Mouse (Mus musculus): ENCODE measurements around the gene Sgms1.

The Sgms1 gene

GRCm38 (mm10) chr19:32210450-32211292 lies 178.8 kb downstream of the Sgms1 start:
- peak; percentile 85 for DNase-seq (ENCODE audit: low read depth)

- no peak for DNase-seq (ENCODE audit: low read depth)
Measured at GRCm38 (mm10) chr19:32210099-32210449, 179.4 kb downstream of the Sgms1 start.

DNA sequence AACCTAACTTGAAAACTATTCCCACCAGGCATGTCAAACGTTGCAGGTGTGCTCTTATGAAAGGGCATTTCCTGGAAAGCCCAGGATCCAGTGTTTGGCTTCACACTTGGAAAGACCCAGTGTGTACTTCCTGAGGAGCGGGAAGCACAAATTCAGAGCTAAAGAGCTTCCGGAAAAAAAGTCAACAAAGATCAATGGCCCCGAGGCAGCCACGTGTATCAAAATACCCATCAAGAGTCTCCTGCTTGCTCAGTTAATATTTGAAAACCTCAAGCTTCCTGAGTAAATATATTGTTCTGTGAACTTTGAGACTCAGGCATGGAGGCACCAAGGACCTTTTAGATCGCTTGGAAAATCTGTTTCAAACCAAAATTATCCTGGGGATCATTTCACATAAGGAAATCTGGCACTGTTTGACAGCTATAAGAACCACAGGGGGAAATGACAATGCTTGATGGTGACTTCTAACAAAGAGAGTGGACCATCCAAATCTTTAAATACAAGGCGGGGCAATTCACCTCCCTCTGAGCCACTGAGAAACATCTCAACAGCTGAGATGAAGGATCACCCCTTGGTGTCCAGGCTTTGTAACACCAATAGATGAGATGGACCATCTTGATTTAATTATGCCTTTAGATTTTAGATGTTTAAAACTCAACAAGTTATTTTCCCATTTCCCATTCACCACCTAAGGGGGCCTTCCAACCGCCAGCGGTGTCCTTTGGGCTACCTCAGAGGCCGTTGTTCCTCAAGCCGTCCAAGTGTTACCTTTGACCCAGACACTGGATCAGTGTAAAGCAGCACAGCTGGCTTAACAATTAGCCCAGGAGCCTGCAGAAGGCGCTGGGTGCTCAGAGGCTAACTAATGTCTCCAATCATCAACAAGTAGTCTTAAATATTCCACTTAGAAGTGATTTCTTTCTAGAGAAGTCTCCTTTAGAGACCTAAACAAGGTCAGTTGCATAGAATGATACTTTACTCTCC lies 187.1 kb downstream of the Sgms1 start:
- DNase-seq (ENCODE audit: low read depth) = no peak

- DNase-seq (ENCODE audit: low read depth) = no peak
Measured at GRCm38 (mm10) chr19:32199861-32200574, 189.5 kb downstream of the Sgms1 start.

GRCm38 (mm10) chr19:32199133-32199532 lies 190.4 kb downstream of the Sgms1 start:
- no peak for DNase-seq (ENCODE audit: low read depth)

GRCm38 (mm10) chr19:32198494-32199106 lies 190.9 kb downstream of the Sgms1 start:
- DNase-seq (ENCODE audit: low read depth) = no peak

GRCm38 (mm10) chr19:32196976-32197819 lies 192.3 kb downstream of the Sgms1 start:
- no peak for DNase-seq (ENCODE audit: low read depth)

DNA sequence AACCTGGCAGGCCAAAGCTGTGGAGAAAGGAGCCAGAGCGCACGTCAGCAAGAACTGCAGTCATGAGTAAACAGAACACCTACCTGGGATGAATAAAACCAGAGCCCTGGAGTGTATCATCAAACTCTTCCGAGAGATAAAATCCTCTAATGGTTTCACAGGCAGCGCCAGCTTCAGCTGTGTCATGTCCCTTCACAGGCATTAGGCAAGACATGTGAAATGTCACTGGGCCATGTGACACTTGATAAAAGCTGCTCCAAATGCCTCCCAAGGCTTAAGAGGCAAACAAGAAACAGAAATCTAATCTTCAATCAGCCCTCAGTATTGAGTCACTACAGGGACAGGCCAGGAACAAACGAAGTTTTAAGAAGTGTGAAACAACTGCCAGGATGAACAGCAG lies 193.3 kb downstream of the Sgms1 start:
- DNase-seq (ENCODE audit: low read depth) = no peak

DNA sequence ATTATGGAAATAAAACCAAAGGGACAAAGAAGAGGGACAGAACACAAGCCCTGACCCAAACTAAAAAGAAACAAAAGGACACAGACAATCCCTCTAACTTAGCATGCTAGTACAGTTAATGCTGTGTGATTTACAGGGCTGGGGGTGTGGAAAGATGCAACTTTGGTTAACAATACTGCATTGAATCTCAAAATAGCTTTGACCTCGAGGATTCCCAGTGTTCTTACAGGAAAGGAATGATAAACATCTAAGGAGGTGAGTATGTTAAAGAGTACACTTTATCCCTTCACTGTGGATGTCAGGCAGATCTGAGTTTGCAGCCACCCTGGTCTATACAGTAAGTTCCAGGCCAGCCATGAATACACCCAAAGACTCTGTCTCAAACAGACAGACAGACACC lies 194.7 kb downstream of the Sgms1 start:
- DNase-seq (ENCODE audit: low read depth) = no peak

- no peak for DNase-seq (ENCODE audit: low read depth)
Measured at GRCm38 (mm10) chr19:32194074-32194473, 195.4 kb downstream of the Sgms1 start.

- no peak for DNase-seq (ENCODE audit: low read depth)
Measured at GRCm38 (mm10) chr19:32191596-32191995, 197.9 kb downstream of the Sgms1 start.

DNA sequence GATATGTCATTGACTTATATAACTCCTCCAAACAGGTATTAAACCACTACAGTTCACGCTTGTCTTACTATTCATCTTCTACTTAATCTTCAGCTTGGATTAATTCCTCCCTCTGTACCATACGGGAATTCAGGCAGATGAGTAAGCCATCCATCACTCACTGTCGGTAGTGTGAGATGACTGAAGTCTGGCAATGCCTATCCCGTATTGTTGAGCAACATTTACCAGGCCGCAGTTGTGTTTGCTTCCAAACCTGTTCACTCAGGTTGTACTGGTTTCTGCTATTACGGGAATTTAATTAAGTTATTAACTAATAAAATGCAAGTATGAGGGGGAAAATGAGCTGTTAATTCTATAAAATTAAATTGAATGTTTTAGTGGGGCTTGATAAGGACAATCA lies 199.6 kb downstream of the Sgms1 start:
- no peak for DNase-seq (ENCODE audit: low read depth)

DNA sequence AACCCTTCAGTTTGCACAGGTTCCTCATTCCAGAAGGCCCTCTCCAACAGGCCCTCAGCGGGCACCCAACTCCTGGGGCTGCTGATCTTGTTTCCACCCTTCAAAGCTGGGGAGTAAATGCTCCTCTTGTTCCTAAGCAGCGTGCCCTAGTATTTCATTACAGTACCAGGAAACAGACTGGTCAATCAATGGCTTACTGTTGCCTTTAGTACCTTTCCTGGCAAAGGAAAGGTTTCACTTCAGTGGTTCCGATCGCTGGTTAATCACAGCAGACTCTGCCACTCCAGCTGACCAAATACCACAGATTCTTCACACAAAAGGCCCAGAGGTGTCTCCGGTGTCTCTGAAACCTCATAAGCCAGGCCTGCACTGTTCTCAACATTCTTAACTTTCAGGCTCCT lies 200.5 kb downstream of the Sgms1 start:
- DNase-seq (ENCODE audit: low read depth) = no peak

DNA sequence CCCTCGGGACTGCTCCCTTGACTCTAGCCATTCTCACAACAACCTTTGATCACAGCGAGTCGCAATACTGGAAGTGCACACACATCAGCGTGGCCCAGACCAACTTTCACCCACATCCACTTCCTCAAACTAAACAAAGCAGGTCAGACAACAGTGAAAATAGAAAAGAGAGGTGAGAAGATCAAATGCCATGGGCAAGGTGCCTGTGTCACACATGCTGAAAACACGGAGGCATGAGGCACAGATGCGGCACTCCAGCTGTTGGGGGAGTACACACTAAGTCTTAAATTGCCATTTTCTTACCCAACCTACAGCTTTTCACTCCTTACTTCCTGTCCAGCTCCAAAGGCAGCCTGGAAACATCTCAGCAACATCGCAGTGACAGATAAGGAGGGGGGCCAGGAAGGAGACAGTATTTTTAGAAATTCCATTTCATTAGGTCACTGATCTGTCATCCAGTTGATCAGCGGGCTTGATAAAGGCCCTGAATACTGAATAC lies 202.9 kb downstream of the Sgms1 start:
- DNase-seq (ENCODE audit: low read depth) = no peak

- no peak for DNase-seq (ENCODE audit: low read depth)
Measured at GRCm38 (mm10) chr19:32183005-32183404, 206.5 kb downstream of the Sgms1 start.

- no peak for DNase-seq (ENCODE audit: low read depth)
Measured at GRCm38 (mm10) chr19:32182471-32182870, 207.0 kb downstream of the Sgms1 start.

DNA sequence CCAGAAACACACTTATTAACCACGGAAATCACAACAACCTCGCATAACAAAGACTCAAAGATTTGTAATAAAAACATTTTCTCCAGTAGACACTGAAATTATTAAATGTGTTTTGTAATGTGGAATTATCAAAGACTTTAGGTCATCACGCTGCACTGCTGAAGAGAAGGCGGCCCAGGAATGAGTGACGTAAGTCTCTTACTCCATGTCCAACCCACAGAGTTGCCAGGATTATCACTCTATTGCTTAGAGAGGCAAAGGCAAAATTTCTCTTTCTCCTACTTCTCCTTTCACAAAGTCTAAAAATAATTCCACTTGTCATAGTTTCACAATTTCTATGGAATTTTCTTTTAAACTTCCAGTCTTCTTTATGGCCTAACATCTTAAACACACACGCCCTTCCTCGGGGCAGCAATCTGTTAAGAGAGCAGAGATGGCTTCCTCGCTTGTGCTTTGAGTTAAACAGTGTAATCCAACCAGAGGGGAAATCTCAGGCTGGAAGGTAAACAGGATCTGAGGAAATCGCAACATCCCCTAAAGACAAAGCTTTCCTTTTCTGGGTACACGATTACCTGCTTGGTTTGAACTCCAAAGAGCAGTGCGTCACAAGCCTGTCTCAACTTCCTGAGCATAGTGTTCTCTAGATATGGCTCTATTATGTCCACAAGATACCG lies 207.7 kb downstream of the Sgms1 start:
- DNase-seq (ENCODE audit: low read depth) = no peak

DNA sequence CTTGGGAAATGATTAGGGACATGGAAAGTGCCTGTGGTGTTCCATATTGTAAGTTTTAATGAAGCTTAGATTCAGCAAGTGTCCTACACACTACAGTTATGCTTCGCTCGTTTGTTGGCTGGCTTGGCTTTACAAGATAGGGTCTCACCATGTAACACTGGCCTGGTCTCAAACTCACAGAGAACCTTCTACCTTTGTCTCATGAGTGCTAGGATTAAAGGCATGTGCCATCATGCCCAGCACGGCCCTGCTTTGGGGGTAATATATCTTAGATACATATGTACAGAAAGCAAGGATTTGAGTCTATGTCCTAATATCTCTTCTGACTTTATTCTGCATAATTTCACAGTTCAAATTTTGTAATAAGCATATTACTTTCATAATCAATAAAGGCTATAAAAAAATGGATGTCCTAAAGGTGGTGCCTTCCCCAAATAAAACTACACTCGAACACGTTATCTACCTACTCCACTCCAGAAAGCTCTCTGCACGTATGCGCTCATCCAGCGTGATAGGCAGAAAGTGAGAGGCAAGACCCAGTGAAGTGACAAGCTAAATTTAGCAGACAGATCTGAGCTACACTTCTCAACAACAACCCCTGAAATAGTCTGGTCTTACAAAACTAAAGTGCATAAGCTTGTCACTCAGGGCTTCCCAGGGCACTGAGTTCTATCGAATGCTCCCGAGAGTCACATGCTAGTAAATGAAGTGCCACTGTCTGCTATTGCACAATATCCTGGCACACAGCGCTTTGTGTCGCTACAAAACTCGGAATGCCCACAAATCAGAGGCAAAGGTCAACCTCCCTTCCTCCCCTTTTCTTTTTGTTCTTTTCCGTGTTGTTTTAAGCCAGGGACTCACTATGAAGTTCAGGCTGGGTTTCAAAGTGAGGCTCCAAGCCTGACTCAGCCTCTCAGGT lies 208.5 kb downstream of the Sgms1 start:
- DNase-seq (ENCODE audit: low read depth) = no peak

GRCm38 (mm10) chr19:32179978-32180413 lies 209.5 kb downstream of the Sgms1 start:
- no peak for DNase-seq (ENCODE audit: low read depth)

All from c-Kit-positive CD71-negative TER-119-negative erythroid progenitor cells, embryonic 14.5 days (primary cell).